ENCODE assay signal across 10 mouse cellular contexts in genomic region chr1:191068377-191068776, GRCm38 (mm10). TPM values are rescaled to one million over a fixed set of nuclear protein-coding genes. Genes with fewer than 3 reads are reported as not detected.
A peak's percentile ranks its signal among the peaks of the same experiment; 100 is the strongest.
DNase-seq lines count a peak whose midpoint lies in the region; TF ChIP-seq lines count a peak whose summit lies in the region.
"Had no signal": no experiment of that assay in that cellular context is flagged by ENCODE, and none has a peak within 500 bp of the region (broad histone marks: within the 10 kb centered on the region; RNA-seq: fewer than 3 reads in every experiment).

No protein-coding gene starts in this region.

- H3K27ac ChIP-seq in left cerebral cortex, adult 2 months: no peak overlapping the region
- H3K27ac ChIP-seq: midbrain, embryonic 12.5 days had no signal

- no peak overlapping the region for H3K4me3 ChIP-seq in left cerebral cortex, adult 2 months
- H3K4me3 ChIP-seq: midbrain, embryonic 12.5 days had no signal

- peak; percentile 30 to 32 for DNase-seq in cerebellum, postnatal 10 days
- no peak for DNase-seq in cerebellum, adult 11 months
- DNase-seq in left cerebral cortex, adult 2 months (ENCODE audit: extremely low spot score in 1 of 2, low spot score in 2 of 2): no peak
- no peak for DNase-seq in left cerebral cortex, adult 8-10 months (ENCODE audit: low spot score in 2 of 2)
- peak; percentile 65 for DNase-seq in ES-CJ7 (ENCODE audit: low read depth, low spot score)
- DNase-seq in kidney, postnatal 25 days: peak; percentile 46
- no peak for DNase-seq in urinary bladder, adult 18-20 months (ENCODE audit: low spot score in 2 of 2)
- no peak for DNase-seq in thymus, postnatal 10 days (ENCODE audit: low spot score in 2 of 2)

- intact Hi-C loops in left cerebral cortex, adult 2 months (cut with DNase I): no loop called here

- peak; percentile 8 for TF ChIP-seq CTCF in left cerebral cortex, adult 2 months (IDR thresholded peaks at IDR 0.05)

RNA-seq across cellular contexts. Expression of gene Nsl1, which starts 5.6 kb away (rescaled TPM):
- under 1 TPM; 0.38 to 0.47 TPM for total RNA-seq in left cerebral cortex, adult 2 months (2021)
- total RNA-seq in left cerebral cortex, adult 8-10 months (2022): 1 to 10 TPM in 1 of 4 experiments, under 1 TPM in 3; 0.37 to 1.3 (median 0.55) TPM

RNA-seq across cellular contexts. Expression of gene Tatdn3, which starts 5.6 kb away (rescaled TPM):
- total RNA-seq in left cerebral cortex, adult 2 months (2021): 10 to 100 TPM; 30.9 to 35.4 TPM
- 10 to 100 TPM; 28.7 to 35.8 (median 31.9) TPM for total RNA-seq in left cerebral cortex, adult 8-10 months (2022)

RNA-seq across cellular contexts. Expression of gene Batf3, which starts 29.3 kb away (rescaled TPM):
- 1 to 10 TPM; 1.6 to 1.8 TPM for total RNA-seq in left cerebral cortex, adult 2 months (2021)
- total RNA-seq in left cerebral cortex, adult 8-10 months (2022): 1 to 10 TPM in 3 of 4 experiments, under 1 TPM in 1; 0.89 to 5.4 (median 3.9) TPM

RNA-seq across cellular contexts. Expression of gene Spata45, which starts 31.9 kb away (rescaled TPM):
- not detected for total RNA-seq in left cerebral cortex, adult 2 months (2021)
- total RNA-seq in left cerebral cortex, adult 8-10 months (2022): not detected
- total RNA-seq: adrenal gland, postnatal 4 days had no signal

RNA-seq across cellular contexts. Expression of gene Flvcr1, which starts 42.4 kb away (rescaled TPM):
- 10 to 100 TPM; 14.4 to 16.8 TPM for total RNA-seq in left cerebral cortex, adult 2 months (2021)
- 10 to 100 TPM; 12.5 to 15.3 (median 14.3) TPM for total RNA-seq in left cerebral cortex, adult 8-10 months (2022)

Comparison
In these comparisons a context has a peak if more than half of its experiments do, and no peak if none do; other contexts are left out.
1. DNase-seq: peak in cerebellum, postnatal 10 days (2 of 2), ES-CJ7 (single experiment) and kidney, postnatal 25 days (2 of 2); none in cerebellum, adult 11 months (single experiment), left cerebral cortex, adult 2 months (0 of 2), left cerebral cortex, adult 8-10 months (0 of 2), urinary bladder, adult 18-20 months (0 of 2) and thymus, postnatal 10 days (0 of 2).